Mouse (Mus musculus): ENCODE measurements around the gene Vps37b. TPM values are rescaled to one million over a fixed set of nuclear protein-coding genes. Genes with fewer than 3 reads are reported as not detected.

The Vps37b gene
- 46.1 and 61.4 TPM in 2 replicates for polyA plus RNA-seq (2012; rRNA removed)

DNA sequence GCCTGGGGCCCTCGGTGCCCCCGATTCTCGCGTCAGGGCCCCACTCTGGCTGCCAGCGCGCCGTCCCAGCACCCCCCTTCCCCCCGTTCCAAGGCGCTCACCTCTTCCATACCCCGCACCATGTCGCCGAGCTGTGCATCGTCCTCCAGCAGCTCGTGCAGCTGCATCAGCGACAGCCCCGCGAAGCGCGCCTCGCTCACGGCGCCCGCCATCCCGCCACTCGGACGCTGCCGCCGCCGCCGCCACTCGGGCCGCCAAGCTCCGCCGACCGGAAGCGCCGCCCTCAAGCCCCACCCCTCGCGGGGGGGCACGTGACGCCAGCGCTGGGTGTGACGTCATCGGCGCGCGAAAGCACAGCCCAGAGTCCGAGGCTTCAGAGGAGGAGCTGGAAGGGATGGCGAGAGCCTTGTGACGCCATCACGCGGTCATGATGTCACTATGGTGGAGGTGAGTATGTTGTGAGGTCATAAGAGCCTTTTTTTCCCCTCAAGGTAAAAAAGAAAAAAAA lies at the start of gene Vps37b:
Vps37b (minus strand) TSS at position 270 of the 508 bp plus-strand sequence.

GRCm38 (mm10) chr5:123973299-123974178 lies 58.5 kb downstream of the Vps37b start, which contains the start of gene Hip1r:
TSS of gene Hip1r (plus strand) at chr5:123973628.

Other genes with a start within 250 kb of the Vps37b start
- 5.4 and 7.4 TPM in 2 replicates for gene Hcar2, start 166.8 kb downstream of the Vps37b start, polyA plus RNA-seq (2012; rRNA removed)
- gene Hcar1, start 152.2 kb downstream of the Vps37b start, polyA plus RNA-seq (2012; rRNA removed), result 2.0 and 2.5 TPM in 2 replicates
- 1.1 and 4.4 TPM in 2 replicates for gene Denr, start 125.1 kb downstream of the Vps37b start, polyA plus RNA-seq (2012; rRNA removed)
- gene Gm43518, start 104.9 kb downstream of the Vps37b start, polyA plus RNA-seq (2012; rRNA removed), result 0.14 TPM in 1 of 2 replicates, not detected in the other
- 0.24 and 0.44 TPM in 2 replicates for gene Ccdc62, start 101.6 kb downstream of the Vps37b start, polyA plus RNA-seq (2012; rRNA removed)
- 23.9 and 27.6 TPM in 2 replicates for gene Hip1r, start 58.6 kb downstream of the Vps37b start, polyA plus RNA-seq (2012; rRNA removed)
- 15.6 and 22.1 TPM in 2 replicates for gene Abcb9, start 63.5 kb upstream of the Vps37b start, polyA plus RNA-seq (2012; rRNA removed)
- 45.3 and 85.6 TPM in 2 replicates for gene Ogfod2, start 80.0 kb upstream of the Vps37b start, polyA plus RNA-seq (2012; rRNA removed)
- 9.9 and 13.7 TPM in 2 replicates for gene Arl6ip4, start 83.8 kb upstream of the Vps37b start, polyA plus RNA-seq (2012; rRNA removed)
- gene Pitpnm2, start 217.5 kb upstream of the Vps37b start, polyA plus RNA-seq (2012; rRNA removed), result 18.4 and 19.5 TPM in 2 replicates